Mouse (Mus musculus) neural tube, embryonic 12.5 days (tissue): ENCODE data around the gene Olfr1019. TPM values are rescaled to one million over a fixed set of nuclear protein-coding genes. Genes with fewer than 3 reads are reported as not detected.

ENCODE experiments used
- ATAC-seq: fragments of 200-750 bp; cut with Nextera tagmentation; 2 replicates; pipeline ENCODE4 v1.8.0; 2017; ENCODE audit warnings: low read depth, mild to moderate bottlenecking, moderate TSS enrichment, moderate library complexity; ENCODE audit not compliant: low FRiP score
- H3K27ac ChIP-seq: fragments of 300-500 bp; sonication (generic); 2 replicates; pipeline ENCODE4 v1.5.1; 2016
- H3K27me3 ChIP-seq: fragments of 300-500 bp; sonication (generic); replicated peaks from 2 replicates; pipeline ENCODE4 v1.6.1; 2016; ENCODE audit warnings: mild to moderate bottlenecking
- H3K36me3 ChIP-seq: fragments of 300-500 bp; sonication (generic); 2 replicates; pipeline ENCODE4 v1.6.1; 2016; ENCODE audit warnings: mild to moderate bottlenecking
- H3K4me1 ChIP-seq: fragments of 300-500 bp; sonication (generic); 2 replicates; pipeline ENCODE4 v1.6.1; 2016
- H3K4me2 ChIP-seq: fragments of 300-500 bp; sonication (generic); replicated peaks from 2 replicates; pipeline ENCODE4 v1.6.1; 2016; ENCODE audit warnings: mild to moderate bottlenecking
- H3K4me3 ChIP-seq: fragments of 300-500 bp; sonication (generic); 2 replicates; pipeline ENCODE4 v1.5.1; 2016
- H3K9ac ChIP-seq: fragments of 300-500 bp; sonication (generic); 2 replicates; pipeline ENCODE4 v1.6.1; 2016; ENCODE audit warnings: mild to moderate bottlenecking
- H3K9me3 ChIP-seq: fragments of 300-500 bp; sonication (generic); 2 replicates; pipeline ENCODE4 v1.6.1; 2016; ENCODE audit warnings: mild to moderate bottlenecking
- WGBS: fragments of 180-500 bp; shearing (Covaris S2); methylation state at CpG from one replicate; pipeline ENCODE4 v1.1.7; 2016; 5-methylcytosine and 5-hydroxymethylcytosine counted together
- polyA plus RNA-seq: library from polyadenylated mRNA; unstranded; fragments of >200 nt; fragmentation: Nextera tagmentation; extraction: Ambion mirVana; gene quantifications from 2 replicates; pipeline ENCODE4 v1.2.1, GENCODE M21; 2016

Gene Olfr1019
- not detected in 2 replicates for polyA plus RNA-seq

DNA sequence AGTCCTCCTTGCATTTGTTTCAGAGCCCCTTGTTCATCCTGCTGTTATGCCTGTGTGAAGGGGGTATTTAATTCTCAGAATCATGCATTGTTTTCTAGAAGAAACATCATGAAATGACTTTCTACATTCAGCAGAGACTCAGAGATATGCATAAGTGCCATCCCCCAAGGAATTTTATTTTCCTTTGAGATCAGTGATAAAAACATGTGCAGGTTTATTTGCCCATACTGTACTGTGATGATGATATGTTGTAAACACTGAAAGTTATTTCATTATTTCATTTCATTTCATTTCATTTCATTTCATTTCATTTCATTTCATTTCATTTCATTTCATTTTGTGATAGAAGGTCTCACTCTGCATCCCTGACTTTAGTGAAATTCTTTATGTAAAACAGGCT lies at the start of gene Olfr1019:
Gene Olfr1019, minus strand, starts transcription at position 101 of the 400 bp plus-strand sequence.
- Histone ChIP-seq H3K36me3 (no peaks in the 10 kb centered on the region), H3K4me3 (no peak within 1 kb of the TSS), H3K27me3 (no peaks in the 10 kb centered on the region), H3K4me2 (no peak within 1 kb of the TSS), H3K27ac (no peak within 1 kb of the TSS), H3K9ac (no peak within 1 kb of the TSS), H3K9me3 (no peaks in the 10 kb centered on the region), H3K4me1 (no peaks in the 10 kb centered on the region)
- ATAC-seq = no peak

- ATAC-seq = no peak
- H3K4me2 ChIP-seq = no peak within 1 kb of the TSS
- H3K4me1 ChIP-seq = no peaks in the 10 kb centered on the region
- H3K9me3 ChIP-seq = no peaks in the 10 kb centered on the region
- H3K27ac ChIP-seq = no peak within 1 kb of the TSS
- no peak within 1 kb of the TSS for H3K4me3 ChIP-seq
- H3K9ac ChIP-seq = no peak within 1 kb of the TSS
- H3K36me3 ChIP-seq = no peaks in the 10 kb centered on the region
- 80% methylated on average over 2 of the region's 2 CpGs for WGBS
- H3K27me3 ChIP-seq = no peaks in the 10 kb centered on the region
Measured at GRCm38 (mm10) chr2:85885340-85885739, 40.1 kb upstream of the Olfr1019 start, which contains the start of gene Olfr1023. Gene Olfr1023, plus strand, starts transcription at chr2:85885640.

DNA sequence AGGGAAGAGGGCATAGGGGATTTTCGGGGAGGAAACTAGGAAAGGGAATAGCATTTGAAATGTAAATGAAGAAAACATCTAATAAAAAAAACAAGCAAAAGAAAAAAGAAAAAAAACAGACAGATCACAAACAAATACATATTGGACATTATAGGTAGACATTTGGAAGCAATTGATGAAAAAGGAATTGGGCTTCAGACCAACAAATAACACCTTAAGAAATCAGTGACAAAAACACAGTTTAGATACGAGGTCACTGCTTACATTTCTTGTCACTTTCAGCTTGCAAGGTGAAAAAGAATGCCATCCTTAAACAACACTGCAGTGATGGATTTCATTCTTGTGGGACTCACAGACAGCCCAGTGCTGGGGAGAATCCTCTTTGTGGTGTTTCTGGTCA lies 23.0 kb upstream of the Olfr1019 start, which contains the start of gene Olfr1022:
Gene Olfr1022, plus strand, starts transcription at position 301 of the 400 bp plus-strand sequence.
- H3K9me3 ChIP-seq = no peaks in the 10 kb centered on the region
- H3K36me3 ChIP-seq = no peaks in the 10 kb centered on the region
- H3K27me3 ChIP-seq = no peaks in the 10 kb centered on the region
- WGBS = 59% methylated on average over 2 of the region's 2 CpGs
- H3K4me3 ChIP-seq = no peak within 1 kb of the TSS
- ATAC-seq = no peak
- H3K4me1 ChIP-seq = no peaks in the 10 kb centered on the region
- H3K27ac ChIP-seq = no peak within 1 kb of the TSS
- H3K9ac ChIP-seq = no peak within 1 kb of the TSS
- H3K4me2 ChIP-seq = no peak within 1 kb of the TSS

DNA sequence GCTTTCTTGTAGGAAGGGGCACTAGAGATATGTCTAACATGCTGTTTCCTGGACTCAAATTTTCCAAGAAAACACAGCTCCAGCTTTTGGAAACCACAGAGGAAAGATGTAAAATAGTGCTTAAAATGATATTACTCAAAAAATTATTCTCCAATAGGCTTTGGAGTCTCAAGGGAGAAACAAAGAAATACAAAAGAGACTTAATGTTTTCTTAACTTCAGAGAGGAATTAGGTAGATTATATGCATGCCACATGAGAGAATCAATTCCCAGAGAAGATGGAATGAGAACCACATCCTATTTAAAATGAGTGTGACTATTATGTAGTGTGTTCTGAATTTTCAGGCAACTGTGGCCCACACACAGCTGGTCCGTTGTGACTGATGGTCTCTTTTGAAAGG lies 1.4 kb upstream of the Olfr1019 start, which contains the start of gene Olfr1020:
Gene Olfr1020, plus strand, starts transcription at position 301 of the 400 bp plus-strand sequence.
- Histone ChIP-seq H3K4me1 (no peaks in the 10 kb centered on the region), H3K4me2 (no peak within 1 kb of the TSS), H3K36me3 (no peaks in the 10 kb centered on the region), H3K9ac (no peak within 1 kb of the TSS), H3K9me3 (no peaks in the 10 kb centered on the region), H3K4me3 (no peak within 1 kb of the TSS), H3K27me3 (no peaks in the 10 kb centered on the region), H3K27ac (no peak within 1 kb of the TSS)
- no peak for ATAC-seq
- 84% methylated on average over 1 of the region's 1 CpGs for WGBS

DNA sequence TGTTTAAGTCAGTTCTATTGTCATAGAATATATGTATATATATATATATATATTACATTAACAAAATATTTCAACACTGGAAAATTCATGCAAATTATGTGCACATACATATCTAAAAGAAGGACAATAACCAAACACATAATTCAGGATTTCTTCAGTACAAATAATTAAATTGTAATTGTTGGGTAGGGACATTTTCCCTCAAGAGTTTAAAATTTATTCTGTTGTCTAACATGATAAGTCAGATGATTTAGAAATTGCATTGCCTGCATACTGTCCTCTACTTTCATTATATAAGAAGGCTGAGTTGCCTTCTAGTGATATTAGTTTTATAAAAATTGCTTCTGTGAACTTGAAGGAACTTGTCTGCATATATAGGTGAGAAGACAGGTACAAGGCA lies 27.1 kb downstream of the Olfr1019 start, which contains the start of gene Olfr1018:
Gene Olfr1018, plus strand, starts transcription at position 301 of the 400 bp plus-strand sequence.
- Histone ChIP-seq H3K4me1 (no peaks in the 10 kb centered on the region), H3K36me3 (no peaks in the 10 kb centered on the region), H3K27me3 (no peaks in the 10 kb centered on the region), H3K9ac (no peak within 1 kb of the TSS), H3K9me3 (no peaks in the 10 kb centered on the region), H3K27ac (no peak within 1 kb of the TSS), H3K4me2 (no peak within 1 kb of the TSS), H3K4me3 (no peak within 1 kb of the TSS)
- ATAC-seq = no peak

DNA sequence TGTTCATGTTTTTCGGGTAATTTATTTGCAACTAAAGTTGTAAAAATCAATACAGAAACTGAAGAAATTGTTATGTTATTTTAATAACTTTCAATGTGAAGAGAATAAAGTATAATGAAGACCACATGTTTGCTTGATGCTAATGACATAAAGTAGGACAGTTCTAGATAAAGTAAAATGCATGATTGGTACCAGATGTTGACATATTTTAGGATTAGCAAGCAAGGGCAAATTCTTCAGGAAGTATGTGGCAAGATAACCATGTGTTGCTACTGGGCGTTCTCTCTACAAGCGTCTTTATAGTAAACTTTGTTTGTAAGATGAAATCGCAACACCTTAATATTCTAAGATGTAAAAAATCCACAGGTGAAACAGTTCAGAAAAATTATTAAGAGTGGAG lies 40.8 kb downstream of the Olfr1019 start:
- H3K36me3 ChIP-seq = no peaks in the 10 kb centered on the region
- H3K4me2 ChIP-seq = no peak overlapping the region
- 88% methylated on average over 4 of the region's 4 CpGs for WGBS
- H3K4me1 ChIP-seq = no peaks in the 10 kb centered on the region
- no peak for ATAC-seq
- no peaks in the 10 kb centered on the region for H3K27me3 ChIP-seq
- H3K4me3 ChIP-seq = no peak overlapping the region
- no peak overlapping the region for H3K27ac ChIP-seq
- no peaks in the 10 kb centered on the region for H3K9me3 ChIP-seq
- H3K9ac ChIP-seq = no peak overlapping the region

- Histone ChIP-seq H3K9me3 (no peaks in the 10 kb centered on the region), H3K9ac (no peak within 1 kb of the TSS), H3K4me1 (no peaks in the 10 kb centered on the region), H3K27ac (no peak within 1 kb of the TSS), H3K4me3 (no peak within 1 kb of the TSS), H3K4me2 (no peak within 1 kb of the TSS), H3K36me3 (no peaks in the 10 kb centered on the region), H3K27me3 (no peaks in the 10 kb centered on the region)
- ATAC-seq = no peak
- WGBS = 93% methylated on average over 2 of the region's 2 CpGs
Measured at GRCm38 (mm10) chr2:85802444-85802843, 42.8 kb downstream of the Olfr1019 start, which contains the start of gene Olfr1016. Gene Olfr1016, minus strand, starts transcription at chr2:85802544.

- no peaks in the 10 kb centered on the region for H3K27me3 ChIP-seq
- no peaks in the 10 kb centered on the region for H3K4me1 ChIP-seq
- no peak overlapping the region for H3K4me3 ChIP-seq
- WGBS = 55% methylated on average over 2 of the region's 2 CpGs
- H3K9ac ChIP-seq = no peak overlapping the region
- no peaks in the 10 kb centered on the region for H3K36me3 ChIP-seq
- no peak overlapping the region for H3K27ac ChIP-seq
- no peaks in the 10 kb centered on the region for H3K9me3 ChIP-seq
- no peak overlapping the region for H3K4me2 ChIP-seq
- ATAC-seq = no peak
Measured at GRCm38 (mm10) chr2:85792331-85792730, 53.0 kb downstream of the Olfr1019 start.

Other genes with a start within 250 kb of the Olfr1019 start
- gene Olfr1000, start 233.6 kb downstream of the Olfr1019 start, polyA plus RNA-seq = not detected in 2 replicates
- gene Olfr1002, start 194.8 kb downstream of the Olfr1019 start, polyA plus RNA-seq = not detected in 2 replicates
- gene Olfr154, start 181.0 kb downstream of the Olfr1019 start, polyA plus RNA-seq = not detected in 2 replicates
- not detected in 2 replicates for gene Olfr1006, start 166.7 kb downstream of the Olfr1019 start, polyA plus RNA-seq
- gene Olfr1008, start 156.1 kb downstream of the Olfr1019 start, polyA plus RNA-seq = not detected in 2 replicates
- gene Olfr1009, start 130.1 kb downstream of the Olfr1019 start, polyA plus RNA-seq = not detected in 2 replicates
- gene Olfr1012, start 82.7 kb downstream of the Olfr1019 start, polyA plus RNA-seq = not detected in 2 replicates
- not detected in 2 replicates for gene Olfr1013, start 78.4 kb downstream of the Olfr1019 start, polyA plus RNA-seq
- gene Olfr1014, start 72.8 kb downstream of the Olfr1019 start, polyA plus RNA-seq = not detected in 2 replicates
- gene Olfr1015, start 63.5 kb downstream of the Olfr1019 start, polyA plus RNA-seq = not detected in 2 replicates
- not detected in 2 replicates for gene Olfr1016, start 42.9 kb downstream of the Olfr1019 start, polyA plus RNA-seq
- gene Olfr1018, start 27.0 kb downstream of the Olfr1019 start, polyA plus RNA-seq = not detected in 2 replicates
- gene Olfr1020, start 1.5 kb upstream of the Olfr1019 start, polyA plus RNA-seq = not detected in 2 replicates
- gene Olfr1022, start 23.1 kb upstream of the Olfr1019 start, polyA plus RNA-seq = not detected in 2 replicates
- gene Olfr1023, start 40.2 kb upstream of the Olfr1019 start, polyA plus RNA-seq = not detected in 2 replicates
- gene Olfr1024, start 59.6 kb upstream of the Olfr1019 start, polyA plus RNA-seq = not detected in 2 replicates
- not detected in 2 replicates for gene Olfr1025-ps1, start 69.7 kb upstream of the Olfr1019 start, polyA plus RNA-seq
- gene Olfr1026, start 76.1 kb upstream of the Olfr1019 start, polyA plus RNA-seq = not detected in 2 replicates
- gene Olfr1028, start 105.0 kb upstream of the Olfr1019 start, polyA plus RNA-seq = not detected in 2 replicates
- not detected in 2 replicates for gene Olfr1029, start 128.4 kb upstream of the Olfr1019 start, polyA plus RNA-seq
- not detected in 2 replicates for gene Olfr1030, start 133.8 kb upstream of the Olfr1019 start, polyA plus RNA-seq
- not detected in 2 replicates for gene Olfr1031, start 144.8 kb upstream of the Olfr1019 start, polyA plus RNA-seq
- gene Olfr1032, start 160.1 kb upstream of the Olfr1019 start, polyA plus RNA-seq = not detected in 2 replicates
- gene Olfr1033, start 175.2 kb upstream of the Olfr1019 start, polyA plus RNA-seq = not detected in 2 replicates
- not detected in 2 replicates for gene Olfr1034, start 200.4 kb upstream of the Olfr1019 start, polyA plus RNA-seq
- gene Olfr1036, start 228.5 kb upstream of the Olfr1019 start, polyA plus RNA-seq = not detected in 2 replicates
- not detected in 2 replicates for gene Olfr1037, start 241.9 kb upstream of the Olfr1019 start, polyA plus RNA-seq